Mouse (Mus musculus) heart, embryonic 13.5 days (tissue): ENCODE data around the gene Selenbp2. TPM values are rescaled to one million over a fixed set of nuclear protein-coding genes. Genes with fewer than 3 reads are reported as not detected.
"Not testable (repeated sequence)": the region's sequence is repeated elsewhere in the genome, so short reads cannot be mapped to it uniquely, and the experiment has no call there.

ENCODE experiments used
- ATAC-seq: fragments of 200-750 bp; cut with Nextera tagmentation; 2 replicates; pipeline ENCODE4 v1.8.0; 2017; ENCODE audit warnings: moderate TSS enrichment; ENCODE audit not compliant: insufficient number of reproducible peaks, low FRiP score, low TSS enrichment; ENCODE audit errors: extremely low read depth
- H3K27ac ChIP-seq: fragments of 300-500 bp; sonication (generic); replicated peaks from 2 replicates; pipeline ENCODE4 v1.5.1; 2015; ENCODE audit warnings: moderate library complexity, mild to moderate bottlenecking, inconsistent platforms
- H3K27me3 ChIP-seq: fragments of 300-500 bp; sonication (generic); replicated peaks from 2 replicates; pipeline ENCODE4 v1.6.1; 2015; ENCODE audit warnings: mild to moderate bottlenecking, inconsistent platforms
- H3K36me3 ChIP-seq: fragments of 300-500 bp; sonication (generic); 2 replicates; pipeline ENCODE4 v1.6.1; 2015; ENCODE audit warnings: mild to moderate bottlenecking, inconsistent platforms
- H3K4me1 ChIP-seq: fragments of 300-500 bp; sonication (generic); 2 replicates; pipeline ENCODE4 v1.6.1; 2015; ENCODE audit warnings: inconsistent platforms
- H3K4me2 ChIP-seq: fragments of 300-500 bp; sonication (generic); 2 replicates; pipeline ENCODE4 v1.6.1; 2015; ENCODE audit warnings: inconsistent platforms, mild to moderate bottlenecking, moderate library complexity
- H3K4me3 ChIP-seq: fragments of 300-500 bp; sonication (generic); 2 replicates; pipeline ENCODE4 v1.5.1; 2015; ENCODE audit warnings: moderate library complexity, mild to moderate bottlenecking, inconsistent platforms
- H3K9ac ChIP-seq: fragments of 300-500 bp; sonication (generic); 2 replicates; pipeline ENCODE4 v1.6.1; 2015; ENCODE audit warnings: inconsistent platforms, mild to moderate bottlenecking, moderate library complexity
- H3K9me3 ChIP-seq: fragments of 300-500 bp; sonication (generic); 2 replicates; pipeline ENCODE4 v1.6.1; 2016; ENCODE audit warnings: inconsistent platforms
- WGBS: fragments of 180-500 bp; shearing (Covaris S2); methylation state at CpG from one replicate; pipeline ENCODE4 v1.1.7; 2015; ENCODE audit warnings: mixed read lengths; 5-methylcytosine and 5-hydroxymethylcytosine counted together
- polyA plus RNA-seq: library from polyadenylated mRNA; unstranded; fragments of >200 nt; fragmentation: Nextera tagmentation; extraction: Ambion mirVana; gene quantifications from 2 replicates; pipeline ENCODE4 v1.2.1, GENCODE M21; 2015

Gene Selenbp2
- polyA plus RNA-seq, 1 experiment from 2014 or later = 1.3 TPM

DNA sequence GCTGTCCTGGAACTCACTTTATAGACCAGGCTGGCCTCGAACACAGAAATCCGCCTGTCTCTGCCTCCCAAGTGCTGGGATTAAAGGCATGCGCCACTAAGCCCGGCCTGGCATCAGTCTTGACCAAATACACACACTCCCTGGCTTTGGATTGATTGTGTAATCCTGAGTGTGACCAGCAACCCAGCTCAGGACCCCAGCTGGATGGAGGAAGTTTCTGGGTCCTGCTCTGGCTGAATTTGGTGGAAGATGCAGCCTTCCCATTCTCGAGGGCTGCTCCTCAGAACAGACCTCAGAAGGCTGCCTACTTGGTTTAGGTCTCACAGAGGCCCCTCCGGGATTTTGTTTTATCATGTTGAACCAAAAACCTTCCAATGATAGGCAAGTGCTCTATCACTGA lies 2.2 kb downstream of the Selenbp2 start:
- not testable (repeated sequence) for H3K9me3 ChIP-seq, H3K9ac ChIP-seq, H3K4me3 ChIP-seq, ATAC-seq, H3K4me2 ChIP-seq, H3K27ac ChIP-seq, H3K4me1 ChIP-seq, H3K36me3 ChIP-seq, H3K27me3 ChIP-seq
- WGBS = 80% methylated on average over 6 of the region's 6 CpGs

DNA sequence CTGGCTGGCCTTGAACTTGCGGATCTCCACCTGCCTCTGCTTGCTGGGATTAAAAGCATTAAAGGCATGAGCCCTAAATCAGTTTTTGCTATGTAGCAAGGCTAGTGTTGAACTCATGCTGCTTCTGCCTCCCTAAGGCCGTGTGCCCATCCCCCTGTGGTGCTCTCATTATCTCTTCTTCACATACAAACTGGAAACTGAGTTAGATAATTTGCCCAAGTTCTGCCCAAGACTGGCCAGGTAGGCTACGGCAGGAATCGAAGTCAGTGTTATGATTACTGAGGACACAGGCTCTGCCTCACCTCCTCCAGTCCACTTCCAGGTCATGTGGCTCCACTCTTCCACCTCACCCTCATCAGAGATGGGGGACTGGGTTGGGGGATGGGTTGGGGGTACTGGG lies 2.9 kb downstream of the Selenbp2 start:
- not testable (repeated sequence) for H3K9me3 ChIP-seq, H3K4me3 ChIP-seq, H3K27me3 ChIP-seq, H3K4me1 ChIP-seq, H3K36me3 ChIP-seq, H3K27ac ChIP-seq, H3K9ac ChIP-seq, H3K4me2 ChIP-seq, ATAC-seq
- 80% methylated on average over 4 of the region's 4 CpGs for WGBS

DNA sequence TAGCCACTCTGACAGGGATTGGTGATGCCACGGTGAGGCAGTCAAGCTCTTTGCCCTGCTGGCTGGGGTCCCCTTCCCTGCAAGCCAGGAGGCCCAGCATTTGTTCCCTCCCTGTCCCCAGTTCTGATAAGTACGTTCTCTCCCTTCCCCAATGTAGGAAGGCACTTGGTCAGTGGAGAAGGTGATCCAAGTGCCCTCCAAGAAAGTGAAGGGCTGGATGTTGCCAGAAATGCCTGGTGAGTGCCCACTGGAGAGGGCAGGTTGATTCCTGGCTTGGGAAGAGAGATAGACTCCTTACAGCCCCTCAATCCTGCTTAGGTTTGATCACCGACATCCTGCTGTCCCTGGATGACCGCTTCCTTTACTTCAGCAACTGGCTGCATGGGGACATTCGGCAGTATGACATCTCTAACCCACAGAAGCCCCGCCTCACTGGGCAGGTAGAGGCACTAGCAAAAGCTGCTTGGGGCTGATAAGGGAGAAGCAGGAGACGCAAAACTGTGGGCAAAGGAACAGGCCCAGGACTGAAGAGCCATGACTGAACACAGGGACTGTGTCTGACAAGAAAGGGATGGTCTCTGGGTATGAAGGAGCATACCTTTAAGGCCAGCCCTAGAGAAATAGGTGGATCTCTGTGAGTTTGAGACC lies 8.9 kb downstream of the Selenbp2 start:
- not testable (repeated sequence) for H3K27ac ChIP-seq, ATAC-seq
- 63% methylated on average over 7 of the region's 7 CpGs for WGBS

DNA sequence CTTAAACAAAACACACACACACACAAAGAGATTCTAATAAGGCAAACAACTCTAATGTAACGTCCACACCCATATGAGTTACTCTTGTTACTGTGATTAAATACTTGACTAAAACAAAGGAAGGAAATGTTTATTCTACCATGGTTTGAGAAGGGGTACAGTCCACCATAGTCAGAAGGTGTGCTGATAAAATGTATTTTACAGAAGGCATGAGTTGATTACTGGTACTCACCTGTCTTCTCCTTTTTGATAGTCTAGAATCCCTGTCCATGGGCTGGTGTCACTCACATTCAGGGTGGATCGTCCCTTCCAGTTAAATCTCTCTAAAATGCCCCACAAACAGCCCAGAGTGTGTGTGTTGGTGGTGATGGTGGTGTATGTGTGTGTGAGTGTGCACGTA lies 9.5 kb downstream of the Selenbp2 start:
- Histone ChIP-seq H3K9me3 (no peaks in the 10 kb centered on the region), H3K27me3 (no peaks in the 10 kb centered on the region), H3K36me3 (no peaks in the 10 kb centered on the region), H3K27ac (peak overlapping the region; percentile 5; the same call in 1 of the 2 replicates), H3K4me2 (no peak overlapping the region), H3K9ac (no peak overlapping the region), H3K4me1 (no peaks in the 10 kb centered on the region), H3K4me3 (no peak overlapping the region)
- no peak for ATAC-seq
- 69% methylated on average over 3 of the region's 3 CpGs for WGBS

More for the DNA sequence above, 8.9 kb downstream of the Selenbp2 start:
- not testable (repeated sequence) for H3K4me1 ChIP-seq, H3K4me3 ChIP-seq, H3K9me3 ChIP-seq, H3K27me3 ChIP-seq, H3K9ac ChIP-seq, H3K4me2 ChIP-seq, H3K36me3 ChIP-seq

DNA sequence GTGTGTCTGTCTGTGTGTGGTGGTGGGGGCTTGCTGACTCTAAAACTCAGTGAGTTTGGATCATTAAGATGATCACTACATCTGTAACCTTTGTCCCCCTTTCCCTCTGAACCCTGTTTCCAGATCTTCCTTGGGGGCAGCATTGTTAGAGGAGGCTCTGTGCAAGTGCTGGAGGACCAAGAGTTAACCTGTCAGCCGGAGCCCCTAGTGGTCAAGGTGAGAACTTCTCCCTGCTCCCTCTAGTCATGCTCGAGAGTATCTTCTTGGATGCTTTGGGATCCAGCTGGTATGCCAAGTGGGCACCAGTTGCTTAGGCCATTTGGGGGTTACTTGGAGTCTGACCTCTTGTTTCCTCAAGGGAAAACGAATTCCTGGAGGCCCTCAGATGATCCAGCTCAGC lies 10.0 kb downstream of the Selenbp2 start:
- H3K9ac ChIP-seq, H3K4me1 ChIP-seq, H3K27me3 ChIP-seq, H3K4me2 ChIP-seq, H3K4me3 ChIP-seq, H3K9me3 ChIP-seq, H3K36me3 ChIP-seq, ATAC-seq, H3K27ac ChIP-seq: not testable (repeated sequence)
- WGBS = 21% methylated on average over 3 of the region's 3 CpGs

DNA sequence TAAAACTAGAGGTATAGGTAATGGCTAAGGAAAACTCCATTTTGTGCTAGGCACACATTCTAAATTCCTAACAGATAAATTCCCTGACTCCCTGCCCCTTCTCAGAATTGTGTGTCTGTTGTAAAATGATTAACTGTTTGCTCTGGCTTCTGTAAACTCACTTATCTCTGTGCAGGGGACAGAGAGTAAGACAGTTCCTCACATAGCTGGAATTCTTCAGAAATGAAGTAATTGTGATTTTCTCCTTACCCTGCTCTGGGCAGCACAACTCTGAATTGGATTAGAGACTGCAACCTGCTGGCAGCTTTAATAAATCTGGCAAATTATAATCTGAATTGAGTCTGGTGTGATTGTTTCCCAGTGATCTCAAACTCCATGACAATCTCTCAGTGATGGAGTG lies 17.2 kb downstream of the Selenbp2 start:
- H3K4me1 ChIP-seq, H3K9me3 ChIP-seq, H3K27me3 ChIP-seq, H3K27ac ChIP-seq, ATAC-seq, H3K36me3 ChIP-seq, H3K9ac ChIP-seq, H3K4me2 ChIP-seq, H3K4me3 ChIP-seq: not testable (repeated sequence)

DNA sequence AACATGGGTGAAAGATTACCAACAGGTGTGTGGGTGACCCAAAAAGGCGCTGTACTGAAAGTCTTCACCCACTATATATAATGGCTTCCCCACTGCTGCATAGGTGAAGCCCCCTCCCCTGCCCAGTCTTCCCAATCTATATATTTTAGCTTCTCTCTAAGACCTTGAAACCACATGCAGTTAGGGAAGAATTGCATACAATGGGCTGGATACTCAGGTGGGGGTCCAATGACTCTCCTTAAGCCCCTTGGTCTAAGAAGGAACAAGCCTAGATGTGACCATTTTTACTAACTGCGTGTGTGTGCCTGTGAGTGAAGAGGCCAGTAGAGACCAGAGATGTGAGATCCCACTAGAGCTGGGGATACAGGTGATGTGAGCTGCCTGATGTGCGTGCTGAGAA lies 20.1 kb downstream of the Selenbp2 start:
- H3K27me3 ChIP-seq, H3K9ac ChIP-seq, ATAC-seq, H3K4me1 ChIP-seq, H3K27ac ChIP-seq, H3K4me3 ChIP-seq, H3K4me2 ChIP-seq, H3K36me3 ChIP-seq, H3K9me3 ChIP-seq: not testable (repeated sequence)
- 83% methylated on average over 3 of the region's 3 CpGs for WGBS

DNA sequence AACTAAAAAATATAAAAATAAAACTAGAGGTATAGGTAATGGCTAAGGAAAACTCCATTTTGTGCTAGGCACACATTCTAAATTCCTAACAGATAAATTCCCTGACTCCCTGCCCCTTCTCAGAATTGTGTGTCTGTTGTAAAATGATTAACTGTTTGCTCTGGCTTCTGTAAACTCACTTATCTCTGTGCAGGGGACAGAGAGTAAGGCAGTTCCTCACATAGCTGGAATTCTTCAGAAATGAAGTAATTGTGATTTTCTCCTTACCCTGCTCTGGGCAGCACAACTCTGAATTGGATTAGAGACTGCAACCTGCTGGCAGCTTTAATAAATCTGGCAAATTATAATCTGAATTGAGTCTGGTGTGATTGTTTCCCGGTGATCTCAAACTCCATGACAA lies 24.9 kb downstream of the Selenbp2 start:
- H3K4me3 ChIP-seq, H3K27ac ChIP-seq, H3K9ac ChIP-seq, ATAC-seq, H3K4me1 ChIP-seq, H3K9me3 ChIP-seq, H3K27me3 ChIP-seq, H3K4me2 ChIP-seq, H3K36me3 ChIP-seq: not testable (repeated sequence)
- 36% methylated on average over 1 of the region's 1 CpGs for WGBS

DNA sequence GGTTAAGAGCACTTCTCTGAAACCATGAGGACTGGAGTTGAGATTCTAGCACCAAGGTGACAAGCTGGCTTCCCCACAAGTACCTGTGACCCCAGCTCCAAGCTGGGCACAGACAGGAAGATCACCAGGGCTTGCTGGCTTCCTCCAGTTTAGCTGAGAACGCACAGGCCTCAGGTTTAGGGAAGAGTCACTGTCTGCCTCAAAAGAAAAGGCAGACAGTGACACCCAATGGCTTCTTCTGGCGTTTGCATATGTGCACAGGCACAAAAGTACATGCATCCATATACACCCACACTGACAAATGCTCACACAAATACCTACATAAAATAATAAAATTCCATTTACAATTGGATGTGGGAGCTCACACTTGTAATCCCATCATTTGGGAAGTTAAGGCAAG lies 30.3 kb downstream of the Selenbp2 start:
- H3K27ac ChIP-seq, H3K9me3 ChIP-seq, H3K36me3 ChIP-seq, H3K4me2 ChIP-seq, ATAC-seq, H3K9ac ChIP-seq, H3K4me1 ChIP-seq, H3K4me3 ChIP-seq, H3K27me3 ChIP-seq: not testable (repeated sequence)
- WGBS = 24% methylated on average over 2 of the region's 2 CpGs

DNA sequence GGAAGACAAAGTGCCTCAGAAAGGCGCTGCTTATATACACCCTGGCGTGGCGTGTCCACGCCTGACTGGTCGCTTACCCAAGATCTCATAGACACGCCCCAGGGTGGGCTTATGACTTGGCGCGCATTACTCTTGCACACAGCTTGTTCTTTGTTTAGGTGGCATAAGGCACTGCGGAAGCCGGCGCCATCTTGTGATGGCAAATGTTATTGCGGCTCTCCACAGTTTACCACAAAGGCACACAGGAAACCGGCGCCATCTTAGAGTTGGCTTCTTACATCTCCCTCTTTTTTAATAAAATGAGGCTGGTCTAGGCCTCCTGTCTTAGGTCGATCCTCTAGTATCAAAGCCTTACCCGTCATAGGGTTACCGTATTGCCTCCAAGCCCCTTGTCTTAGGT lies 52.3 kb downstream of the Selenbp2 start:
- no peak overlapping the region for H3K9ac ChIP-seq
- no peaks in the 10 kb centered on the region for H3K4me1 ChIP-seq
- H3K27me3 ChIP-seq = no peaks in the 10 kb centered on the region

More for the DNA sequence above, 52.3 kb downstream of the Selenbp2 start:
- no peak overlapping the region for H3K27ac ChIP-seq
- H3K4me3 ChIP-seq = no peak overlapping the region
- H3K9me3 ChIP-seq = no peaks in the 10 kb centered on the region; the same call in 1 of the 2 replicates
- 86% methylated on average over 17 of the region's 17 CpGs for WGBS
- no peak overlapping the region for H3K4me2 ChIP-seq
- no peaks in the 10 kb centered on the region for H3K36me3 ChIP-seq
- no peak for ATAC-seq
